Mouse (Mus musculus) ES-E14 (cell line): Measurements from ENCODE around the gene Sik3.

Source experiments
- CHD2 ChIP-seq: IDR thresholded peaks from 2 replicates; pipeline ENCODE4 v1.6.1; 2014; ENCODE audit warnings: mild to moderate bottlenecking, low read depth, low read length, inconsistent platforms
- HCFC1 ChIP-seq: IDR thresholded peaks from 2 replicates; pipeline ENCODE4 v1.6.1; 2012; ENCODE audit warnings: low read length, inconsistent platforms, borderline replicate concordance; ENCODE audit not compliant: insufficient read depth
- MAFK ChIP-seq: IDR thresholded peaks from 2 replicates; pipeline ENCODE4 v1.6.1; 2014; ENCODE audit warnings: mild to moderate bottlenecking, low read depth, low read length, inconsistent platforms; ENCODE audit not compliant: insufficient read depth
- ZC3H11A ChIP-seq: IDR thresholded peaks from 2 replicates; pipeline ENCODE4 v1.6.1; 2012; ENCODE audit warnings: low read depth, mild to moderate bottlenecking, inconsistent platforms, low read length, borderline replicate concordance
- ZNF384 ChIP-seq: IDR thresholded peaks from 2 replicates; pipeline ENCODE4 v1.6.1; 2012; ENCODE audit warnings: low read depth, low read length, inconsistent platforms

DNA sequence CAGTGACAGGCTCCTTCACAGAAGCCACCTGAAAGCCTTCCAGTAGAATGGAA is 222.8 kb downstream of the Sik3 start, which contains the start of gene Apoc3:
- no peak for TF ChIP-seq ZC3H11A
- TF ChIP-seq MAFK = no peak
- TF ChIP-seq CHD2 = no peak
- no peak for TF ChIP-seq HCFC1
- TF ChIP-seq ZNF384 = no peak
